Mouse (Mus musculus): ENCODE data around the gene Frmd4b. TPM values are rescaled to one million over a fixed set of nuclear protein-coding genes. Genes with fewer than 3 reads are reported as not detected.

Gene Frmd4b
- total and polyA plus RNA-seq, 3 experiments = 0.13 to 0.70 (median 0.13) TPM

DNA sequence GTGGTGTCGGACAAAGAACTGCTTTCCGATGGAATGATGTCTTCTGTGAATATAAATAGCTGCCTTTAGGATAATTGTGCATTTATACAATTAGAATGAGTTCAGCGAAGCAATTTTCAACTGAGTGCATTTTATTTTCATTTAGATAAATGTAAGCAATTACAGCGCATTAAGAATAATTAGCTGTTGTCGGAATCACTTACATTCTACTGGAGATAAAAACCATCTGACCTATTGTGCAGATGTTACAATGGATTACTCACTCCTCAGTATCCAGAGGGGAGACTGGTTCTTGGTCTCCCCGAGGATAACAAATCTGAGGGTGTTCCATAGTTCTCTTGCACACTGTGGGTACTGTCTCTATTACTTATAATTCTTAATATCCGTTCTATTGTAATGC lies 315.0 kb downstream of the Frmd4b start:
- Histone ChIP-seq H3K79me2 (replicated peaks; ENCODE audit: control insufficient read depth, extremely low read depth, insufficient read depth, poor library complexity, severe bottlenecking) (no peaks in the 10 kb centered on the region), H3K4me3 (replicated peaks in 1 of 3; ENCODE audit: low read depth in 2 of 3, low read length in 2 of 3, poor library complexity in 1 of 3) (no peak overlapping the region), H3K27ac (ENCODE audit: insufficient read depth, low read depth) (no peak overlapping the region), H3K4me1 (ENCODE audit: control insufficient read depth in 1 of 2, insufficient read depth in 2 of 2) (peaks cover 0 to 17% of the 10 kb centered on the region in 2 experiments; a peak in 2 of 4 replicates), H3K27me3 (replicated peaks) (no peaks in the 10 kb centered on the region), H3K36me3 (replicated peaks in 1 of 2; ENCODE audit: control insufficient read depth in 1 of 2, insufficient read depth in 1 of 2, low read length in 1 of 2) (no peaks in the 10 kb centered on the region), H3K9me3 (replicated peaks; ENCODE audit: low read length) (no peaks in the 10 kb centered on the region), H3K9ac (ENCODE audit: insufficient read depth, low read depth) (no peak overlapping the region), H3K4me2 (ENCODE audit: insufficient read depth, low read depth, poor library complexity, severe bottlenecking) (no peak overlapping the region)
- no peak for DNase-seq (ENCODE audit: extremely low read depth)
- TF ChIP-seq EP300 (IDR thresholded peaks at IDR 0.05; ENCODE audit: low read length) (no peak), JUN (IDR thresholded peaks at IDR 0.05; ENCODE audit: insufficient read depth, low read depth, low read length) (no peak), USF1 (IDR thresholded peaks at IDR 0.05; ENCODE audit: low read depth, low read length) (no peak), GABPA (IDR thresholded peaks at IDR 0.05; ENCODE audit: insufficient replicate concordance, low read depth, low read length) (no peak), CHD1 (IDR thresholded peaks at IDR 0.05; ENCODE audit: low read depth, low read length) (no peak), TBP (conservative IDR thresholded peaks at IDR 0.05; ENCODE audit: low read depth, low read length) (no peak), ZNF384 (IDR thresholded peaks at IDR 0.05; ENCODE audit: low read depth, low read length) (no peak), MYC (IDR thresholded peaks at IDR 0.05; ENCODE audit: low read depth, low read length) (no peak), POLR2AphosphoS2 (IDR thresholded peaks at IDR 0.05; ENCODE audit: low read depth, low read length) (no peak)
- dilution Hi-C loops (cut with MboI; ENCODE audit: extremely low pct_ligation_motif_present, extremely low pct_unique_long_range_greater_than_20kb, low sequenced_read_pairs) = no loop called here
- in situ Hi-C loops (cut with MboI; ENCODE audit: low pct_ligation_motif_present, low pct_unique_long_range_greater_than_20kb, low sequenced_read_pairs) = no loop called here

DNA sequence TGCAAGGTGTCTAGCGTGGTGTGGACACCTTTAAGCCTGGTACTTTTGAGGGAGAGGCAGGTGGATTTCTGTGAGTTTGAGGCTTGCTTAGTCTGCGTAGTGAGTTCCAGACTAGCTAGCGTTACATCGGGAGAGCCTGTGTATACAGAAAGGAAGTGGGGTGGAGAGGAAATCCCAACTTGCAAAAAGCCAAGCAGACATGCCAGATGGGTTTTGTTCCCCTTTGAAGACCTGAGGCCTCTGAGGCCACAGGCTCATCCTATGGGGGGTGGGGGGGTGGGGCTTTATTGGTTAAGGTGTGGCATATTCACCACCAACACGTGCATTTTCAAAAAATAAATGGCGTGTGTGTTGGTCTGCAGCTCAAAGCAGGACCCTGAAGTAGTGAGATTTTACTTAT lies 316.7 kb downstream of the Frmd4b start:
- dilution Hi-C loops (cut with MboI; ENCODE audit: extremely low pct_ligation_motif_present, extremely low pct_unique_long_range_greater_than_20kb, low sequenced_read_pairs) (no loop called here), in situ Hi-C loops (cut with MboI; ENCODE audit: low pct_ligation_motif_present, low pct_unique_long_range_greater_than_20kb, low sequenced_read_pairs) (no loop called here)
- Histone ChIP-seq H3K4me2 (ENCODE audit: insufficient read depth, low read depth, poor library complexity, severe bottlenecking) (no peak overlapping the region), H3K9ac (ENCODE audit: insufficient read depth, low read depth) (no peak overlapping the region), H3K9me3 (replicated peaks; ENCODE audit: low read length) (no peaks in the 10 kb centered on the region), H3K27me3 (replicated peaks) (no peaks in the 10 kb centered on the region), H3K4me1 (ENCODE audit: control insufficient read depth in 1 of 2, insufficient read depth in 2 of 2) (peaks cover 0 to 31% of the 10 kb centered on the region in 2 experiments; a peak in 2 of 4 replicates), H3K79me2 (replicated peaks; ENCODE audit: control insufficient read depth, extremely low read depth, insufficient read depth, poor library complexity, severe bottlenecking) (no peaks in the 10 kb centered on the region), H3K27ac (ENCODE audit: insufficient read depth, low read depth) (no peak overlapping the region), H3K36me3 (replicated peaks in 1 of 2; ENCODE audit: control insufficient read depth in 1 of 2, insufficient read depth in 1 of 2, low read length in 1 of 2) (no peaks in the 10 kb centered on the region), H3K4me3 (replicated peaks in 1 of 3; ENCODE audit: low read depth in 2 of 3, low read length in 2 of 3, poor library complexity in 1 of 3) (no peak overlapping the region)
- no peak for DNase-seq (ENCODE audit: extremely low read depth)
- no peak for TF ChIP-seq ZC3H11A (IDR thresholded peaks at IDR 0.05; ENCODE audit: low read depth, low read length)
- TF ChIP-seq CHD2 (IDR thresholded peaks at IDR 0.05; ENCODE audit: low read length) = no peak
- TF ChIP-seq USF1 (IDR thresholded peaks at IDR 0.05; ENCODE audit: low read depth, low read length) = no peak
- no peak for TF ChIP-seq TBP (conservative IDR thresholded peaks at IDR 0.05; ENCODE audit: low read depth, low read length)
- TF ChIP-seq IRF4 (IDR thresholded peaks at IDR 0.05; ENCODE audit: low read depth, low read length) = no peak
- no peak for TF ChIP-seq NELFE (IDR thresholded peaks at IDR 0.05; ENCODE audit: low read depth, low read length)
- TF ChIP-seq SIN3A (IDR thresholded peaks at IDR 0.05; ENCODE audit: low read length) = no peak
- TF ChIP-seq RAD21 (IDR thresholded peaks at IDR 0.05; ENCODE audit: low read depth, low read length) = no peak
- TF ChIP-seq UBTF (IDR thresholded peaks at IDR 0.05; ENCODE audit: low read depth, low read length) = no peak
- no peak for TF ChIP-seq ELF1 (IDR thresholded peaks at IDR 0.05; ENCODE audit: low read depth, low read length)
- no peak for TF ChIP-seq CTCF (conservative IDR thresholded peaks at IDR 0.05 in 1 of 2, IDR thresholded peaks at IDR 0.05 in 1 of 2; ENCODE audit: low read depth in 2 of 2, low read length in 2 of 2)
- no peak for TF ChIP-seq SMC3 (IDR thresholded peaks at IDR 0.05; ENCODE audit: low read depth, low read length)
- TF ChIP-seq KAT2A (IDR thresholded peaks at IDR 0.05; ENCODE audit: insufficient replicate concordance, low read length) = no peak

All from CH12.LX (cell line).